Mouse (Mus musculus) 3134 (cell line): Measurements from ENCODE around the gene Nbeal2.
A peak's percentile ranks its signal among the peaks of the same experiment; 100 is the strongest.
"Not testable (repeated sequence)": the region's sequence is repeated elsewhere in the genome, so short reads cannot be mapped to it uniquely, and the experiment has no call there.

Experiments used
- DNase-seq: peaks from one replicate; pipeline ENCODE4 v3.0.0-alpha.2; 2011; ENCODE audit warnings: low spot score; ENCODE audit not compliant: insufficient read length; ENCODE audit errors: extremely low read depth

Nbeal2 gene

GRCm38 (mm10) chr9:110653655-110654461 lies at the start of gene Nbeal2:
Gene Nbeal2 (minus strand): TSS chr9:110654161.
- peak; percentile 94 for DNase-seq

- no peak for DNase-seq
Observed at GRCm38 (mm10) chr9:110702848-110703247, 48.9 kb upstream of the Nbeal2 start.

- DNase-seq: no peak
Observed at GRCm38 (mm10) chr9:110701114-110702032, 47.4 kb upstream of the Nbeal2 start.

GRCm38 (mm10) chr9:110699574-110699973 lies 45.6 kb upstream of the Nbeal2 start:
- DNase-seq: no peak

GRCm38 (mm10) chr9:110697465-110697864 lies 43.5 kb upstream of the Nbeal2 start:
- no peak for DNase-seq

GRCm38 (mm10) chr9:110696427-110696826 lies 42.5 kb upstream of the Nbeal2 start:
- DNase-seq: no peak

GRCm38 (mm10) chr9:110695165-110695755 lies 41.3 kb upstream of the Nbeal2 start:
- no peak for DNase-seq

GRCm38 (mm10) chr9:110689261-110689779 lies 35.4 kb upstream of the Nbeal2 start:
- no peak for DNase-seq

- no peak for DNase-seq
Observed at GRCm38 (mm10) chr9:110687846-110688245, 33.9 kb upstream of the Nbeal2 start.

GRCm38 (mm10) chr9:110687061-110687460 lies 33.1 kb upstream of the Nbeal2 start:
- DNase-seq: no peak

- DNase-seq: no peak
Observed at GRCm38 (mm10) chr9:110686472-110686871, 32.5 kb upstream of the Nbeal2 start.

GRCm38 (mm10) chr9:110685591-110685990 lies 31.6 kb upstream of the Nbeal2 start:
- peak; percentile 69 for DNase-seq

GRCm38 (mm10) chr9:110685187-110685586 lies 31.2 kb upstream of the Nbeal2 start:
- peak; percentile 63 for DNase-seq

- DNase-seq: peak; percentile 63
Observed at GRCm38 (mm10) chr9:110684100-110684831, 30.3 kb upstream of the Nbeal2 start.

GRCm38 (mm10) chr9:110683574-110684099 lies 29.7 kb upstream of the Nbeal2 start:
- peak; percentile 30 for DNase-seq

- DNase-seq: not testable (repeated sequence)
Observed at GRCm38 (mm10) chr9:110682697-110683096, 28.7 kb upstream of the Nbeal2 start.

- DNase-seq: no peak
Observed at GRCm38 (mm10) chr9:110682255-110682654, 28.3 kb upstream of the Nbeal2 start.

GRCm38 (mm10) chr9:110681817-110682216 lies 27.9 kb upstream of the Nbeal2 start:
- no peak for DNase-seq

- DNase-seq: peak; percentile 49
Observed at GRCm38 (mm10) chr9:110680736-110681507, 27.0 kb upstream of the Nbeal2 start.
